Mouse (Mus musculus) embryonic facial prominence, embryonic 14.5 days (tissue): ENCODE results near the gene Naa38. TPM values are rescaled to one million over a fixed set of nuclear protein-coding genes. Genes with fewer than 3 reads are reported as not detected.

Source experiments
- ATAC-seq: fragments of 200-750 bp; cut with Nextera tagmentation; 2 replicates; pipeline ENCODE4 v1.8.0; 2017; ENCODE audit warnings: low read depth, moderate number of reproducible peaks, moderate TSS enrichment
- DNase-seq: peaks from one replicate; pipeline ENCODE4 v3.0.0-alpha.2; 2015; ENCODE audit warnings: low spot score
- H3K27ac ChIP-seq: fragments of 300-500 bp; sonication (generic); replicated peaks from 2 replicates; pipeline ENCODE4 v1.5.1; 2014; ENCODE audit warnings: low read depth, mild to moderate bottlenecking, low read length, moderate library complexity
- H3K27me3 ChIP-seq: fragments of 300-500 bp; sonication (generic); replicated peaks from 2 replicates; pipeline ENCODE4 v1.6.1; 2014; ENCODE audit warnings: low read length; ENCODE audit not compliant: control insufficient read depth, insufficient read depth
- H3K36me3 ChIP-seq: fragments of 300-500 bp; sonication (generic); 2 replicates; pipeline ENCODE4 v1.6.1; 2014; ENCODE audit warnings: low read length, mixed read lengths; ENCODE audit not compliant: control insufficient read depth, insufficient read depth
- H3K4me1 ChIP-seq: fragments of 300-500 bp; sonication (generic); 2 replicates; pipeline ENCODE4 v1.6.1; 2014; ENCODE audit warnings: antibody characterized with exemption, low read length; ENCODE audit not compliant: control insufficient read depth, insufficient read depth
- H3K4me2 ChIP-seq: fragments of 300-500 bp; sonication (generic); 2 replicates; pipeline ENCODE4 v1.6.1; 2014; ENCODE audit warnings: low read depth, mild to moderate bottlenecking, low read length, moderate library complexity, mixed read lengths
- H3K4me3 ChIP-seq: fragments of 300-500 bp; sonication (generic); 2 replicates; pipeline ENCODE4 v1.5.1; 2014; ENCODE audit warnings: low read depth, mild to moderate bottlenecking, low read length
- H3K9ac ChIP-seq: fragments of 300-500 bp; sonication (generic); 2 replicates; pipeline ENCODE4 v1.6.1; 2014; ENCODE audit warnings: low read depth, mild to moderate bottlenecking, low read length, moderate library complexity, mixed read lengths
- H3K9me3 ChIP-seq: fragments of 300-500 bp; sonication (generic); 2 replicates; pipeline ENCODE4 v1.6.1; 2016; ENCODE audit warnings: low read length; ENCODE audit not compliant: control insufficient read depth
- WGBS: fragments of 180-500 bp; shearing (Covaris S2); extraction: QIAGEN DNeasy Blood & Tissue Kit; methylation state at CpG from one replicate; pipeline ENCODE4 v1.1.7; 2014; 5-methylcytosine and 5-hydroxymethylcytosine counted together
- polyA plus RNA-seq: library from polyadenylated mRNA; unstranded; fragments of >200 nt; fragmentation: Nextera tagmentation; extraction: Ambion mirVana; gene quantifications from 2 replicates; pipeline ENCODE4 v1.2.1, GENCODE M21; 2014

The Naa38 gene
- polyA plus RNA-seq, 1 experiment from 2014 or later, result 177 TPM

GRCm38 (mm10) chr11:69366157-69366854, 29.0 kb upstream of the Naa38 start:
- Histone ChIP-seq H3K27me3 (no peaks in the 10 kb centered on the region), H3K27ac (peak overlapping the region; percentile 100), H3K36me3 (peaks cover 29% of the 10 kb centered on the region), H3K4me2 (peak overlapping the region; percentile 73), H3K9me3 (no peaks in the 10 kb centered on the region), H3K9ac (peak overlapping the region; percentile 100), H3K4me3 (peak overlapping the region; percentile 95), H3K4me1 (peaks cover 29% of the 10 kb centered on the region)
- ATAC-seq, result peak; percentile 79
- DNase-seq, result peak; percentile 99
- WGBS, result 0% methylated on average over 24 of the region's 26 CpGs

GRCm38 (mm10) chr11:69366855-69367615, 28.3 kb upstream of the Naa38 start:
- ATAC-seq, result peak; percentile 2; the same call in 1 of the 2 replicates
- Histone ChIP-seq H3K4me3 (peak overlapping the region; percentile 95), H3K27me3 (no peaks in the 10 kb centered on the region), H3K9ac (peak overlapping the region; percentile 100), H3K4me1 (peaks cover 36% of the 10 kb centered on the region), H3K36me3 (peaks cover 22% of the 10 kb centered on the region), H3K4me2 (peak overlapping the region; percentile 73), H3K27ac (peak overlapping the region; percentile 100), H3K9me3 (no peaks in the 10 kb centered on the region)
- WGBS, result under 1% methylated on average over 22 of the region's 22 CpGs
- peak; percentile 38 for DNase-seq

GRCm38 (mm10) chr11:69367616-69368355, 27.5 kb upstream of the Naa38 start:
- Histone ChIP-seq H3K9ac (peak overlapping the region; percentile 100), H3K27me3 (no peaks in the 10 kb centered on the region), H3K4me1 (peaks cover 38% of the 10 kb centered on the region), H3K4me3 (peak overlapping the region; percentile 95), H3K4me2 (peak overlapping the region; percentile 73), H3K36me3 (peaks cover 22% of the 10 kb centered on the region), H3K9me3 (no peaks in the 10 kb centered on the region), H3K27ac (peak overlapping the region; percentile 100)
- peak; percentile 52 for DNase-seq
- no peak for ATAC-seq
- WGBS, result under 1% methylated on average over 20 of the region's 22 CpGs

- no peak for ATAC-seq
- Histone ChIP-seq H3K4me2 (peak overlapping the region; percentile 73), H3K27ac (peak overlapping the region; percentile 100), H3K27me3 (no peaks in the 10 kb centered on the region), H3K4me3 (peak overlapping the region; percentile 95), H3K4me1 (peaks cover 38% of the 10 kb centered on the region), H3K36me3 (peaks cover 22% of the 10 kb centered on the region), H3K9ac (peak overlapping the region; percentile 100), H3K9me3 (no peaks in the 10 kb centered on the region)
- peak; percentile 47 for DNase-seq
- WGBS, result 0% methylated on average over 16 of the region's 106 CpGs
Observed at GRCm38 (mm10) chr11:69368356-69369214, 26.7 kb upstream of the Naa38 start.

- Histone ChIP-seq H3K4me1 (peaks cover 34% of the 10 kb centered on the region), H3K9ac (peak within 1 kb of the TSS; percentile 100), H3K27ac (peak within 1 kb of the TSS; percentile 100), H3K9me3 (no peaks in the 10 kb centered on the region), H3K36me3 (peaks cover 21% of the 10 kb centered on the region), H3K4me3 (peak within 1 kb of the TSS; percentile 95), H3K4me2 (peak within 1 kb of the TSS; percentile 73), H3K27me3 (no peaks in the 10 kb centered on the region)
- peak; percentile 44 for DNase-seq
- under 1% methylated on average over 17 of the region's 34 CpGs for WGBS
- no peak for ATAC-seq
Observed at GRCm38 (mm10) chr11:69369215-69369989, 25.9 kb upstream of the Naa38 start, which contains the start of gene Chd3. Chd3 (minus strand) TSS chr11:69369406.

GRCm38 (mm10) chr11:69369990-69370816, 25.1 kb upstream of the Naa38 start:
- peak overlapping the region; percentile 95 for H3K4me3 ChIP-seq
- ATAC-seq, result no peak
- H3K36me3 ChIP-seq, result peaks cover 23% of the 10 kb centered on the region
- peak overlapping the region; percentile 100 for H3K9ac ChIP-seq
- no peak for DNase-seq
- H3K4me2 ChIP-seq, result peak overlapping the region; percentile 73
- peaks cover 26% of the 10 kb centered on the region for H3K4me1 ChIP-seq
- H3K27ac ChIP-seq, result peak overlapping the region; percentile 100
- H3K9me3 ChIP-seq, result no peaks in the 10 kb centered on the region
- WGBS, result 15% methylated on average over 2 of the region's 2 CpGs
- H3K27me3 ChIP-seq, result no peaks in the 10 kb centered on the region

GRCm38 (mm10) chr11:69370817-69371215, 24.5 kb upstream of the Naa38 start:
- DNase-seq, result no peak
- Histone ChIP-seq H3K9me3 (no peaks in the 10 kb centered on the region), H3K36me3 (peaks cover 23% of the 10 kb centered on the region), H3K9ac (peak overlapping the region; percentile 47; the same call in 1 of the 2 replicates), H3K27ac (peak overlapping the region; percentile 100), H3K4me3 (peak overlapping the region; percentile 10; the same call in 1 of the 2 replicates), H3K4me1 (peaks cover 20% of the 10 kb centered on the region), H3K27me3 (no peaks in the 10 kb centered on the region), H3K4me2 (peak overlapping the region; percentile 41)
- ATAC-seq, result no peak
- WGBS, result 23% methylated on average over 9 of the region's 9 CpGs
